Mouse (Mus musculus) gonadal fat pad, adult 2 months (tissue): ENCODE measurements at regions not wholly inside any gene's neighbourhood (a gene's known extent, or its start where the extent isn't known, plus 50 kb on each side); places are given as distances from the start of the nearest gene placed in this dataset.

ENCODE experiments used
- DNase-seq: peaks from one replicate; pipeline ENCODE4 v3.0.0-alpha.2; 2012; ENCODE audit warnings: low read depth

DNA sequence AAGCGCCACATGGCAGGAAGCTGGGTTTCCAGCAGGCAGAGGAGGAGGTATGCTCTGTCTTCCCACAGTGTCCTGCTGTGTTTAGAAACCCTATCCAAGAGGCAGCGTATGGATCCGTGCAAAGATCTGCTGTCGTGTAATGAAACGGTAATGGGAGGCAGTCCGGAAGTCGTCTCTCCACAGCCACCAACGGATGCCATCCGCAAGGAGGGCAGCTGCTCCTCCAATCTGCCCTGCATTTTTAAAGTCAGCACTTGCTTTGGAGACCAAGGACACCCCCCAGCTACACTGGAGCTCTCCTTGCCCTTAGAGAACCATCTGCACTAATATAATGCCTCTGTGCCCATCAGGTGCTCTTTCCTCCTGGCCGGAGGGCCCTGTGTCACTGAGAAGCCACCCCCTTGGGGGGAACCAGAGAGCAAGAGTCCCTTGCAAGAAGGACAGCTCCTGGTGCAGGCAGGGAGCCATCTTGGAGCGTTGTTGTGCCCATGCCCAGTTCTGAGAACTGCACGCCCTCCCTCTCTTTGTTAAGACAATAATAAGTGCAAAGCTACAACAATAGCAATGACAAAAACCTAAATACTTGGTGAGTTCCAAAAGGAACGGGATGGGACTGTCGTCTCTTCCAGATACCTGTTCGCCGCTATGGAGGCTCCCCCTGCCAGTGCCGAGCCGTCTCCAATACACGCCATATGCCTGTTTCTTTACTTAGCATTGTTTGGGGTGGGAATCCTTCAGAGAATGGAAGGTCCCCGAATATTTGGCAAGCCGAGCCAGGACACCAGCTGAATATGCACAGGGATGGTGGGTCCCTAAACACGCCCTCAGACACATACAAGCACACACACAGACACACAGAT lies 384.4 kb downstream of the Zfp536 start:
- no peak for DNase-seq

- DNase-seq, result no peak
Observed at GRCm38 (mm10) chr7:37389703-37390087, 383.7 kb downstream of the Zfp536 start.

DNA sequence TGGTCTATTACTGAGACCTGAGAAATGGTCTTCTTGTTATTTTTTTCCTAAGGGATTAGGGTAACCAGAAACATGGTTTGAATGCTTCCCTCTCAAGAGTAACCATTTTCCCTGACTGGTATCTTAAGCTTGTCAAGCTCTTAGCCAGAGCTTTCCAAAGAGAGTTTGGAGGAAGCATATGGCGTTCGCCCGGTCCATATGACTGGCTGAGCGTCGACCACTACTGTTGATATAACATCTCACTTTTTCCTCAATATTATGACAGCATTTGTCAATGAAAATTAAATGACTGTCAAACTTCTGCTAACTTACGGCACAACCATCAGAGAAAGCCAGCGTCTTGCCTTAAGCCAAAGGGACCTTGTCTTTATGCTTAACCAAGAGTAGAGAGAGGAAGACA lies 383.2 kb downstream of the Zfp536 start:
- no peak for DNase-seq

- DNase-seq, result no peak
Observed at GRCm38 (mm10) chr7:37392122-37392521, 381.3 kb downstream of the Zfp536 start.

DNA sequence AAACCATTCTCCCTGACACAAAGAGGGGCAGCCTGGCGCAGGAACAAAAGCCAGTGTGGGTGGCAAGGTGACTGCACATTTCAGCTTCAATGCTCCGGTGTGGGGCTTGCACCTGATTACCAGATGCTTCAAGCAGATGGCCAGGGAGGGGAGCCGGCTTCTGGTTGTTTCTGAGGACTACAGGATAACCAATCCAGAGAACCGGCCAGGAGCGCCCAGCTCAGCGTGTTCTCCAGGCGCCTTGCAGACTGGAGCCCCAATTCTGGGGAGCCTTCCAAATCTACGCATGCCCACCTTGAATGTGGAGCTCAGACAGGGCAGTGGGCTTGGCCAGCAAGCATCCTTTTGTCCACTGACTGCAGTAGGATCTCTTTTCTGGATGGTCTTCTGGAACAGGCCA lies 380.8 kb downstream of the Zfp536 start:
- no peak for DNase-seq

DNA sequence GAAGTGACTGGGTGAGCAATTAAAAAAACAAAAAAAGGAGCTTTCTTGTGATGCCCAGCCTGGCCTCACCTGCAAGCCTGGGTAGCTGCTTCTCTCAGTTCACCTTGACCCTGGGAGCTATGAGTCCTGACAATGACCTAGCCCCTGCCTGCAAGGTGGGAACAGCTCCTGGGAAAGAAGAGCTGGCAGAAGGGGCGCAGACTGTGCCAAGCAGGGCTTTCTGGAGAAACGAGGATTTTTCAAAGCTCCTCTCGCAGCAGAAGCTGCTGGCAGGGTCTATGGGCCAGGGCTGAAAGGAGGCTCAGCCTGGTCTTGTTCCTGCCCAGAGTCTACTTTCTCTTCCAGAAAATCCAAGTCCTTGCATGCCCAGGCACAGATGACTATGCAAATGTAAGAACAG lies 380.4 kb downstream of the Zfp536 start:
- DNase-seq, result no peak

GRCm38 (mm10) chr7:37394965-37395426 lies 378.4 kb downstream of the Zfp536 start:
- DNase-seq, result no peak

GRCm38 (mm10) chr7:37395881-37396513 lies 377.4 kb downstream of the Zfp536 start:
- no peak for DNase-seq

DNA sequence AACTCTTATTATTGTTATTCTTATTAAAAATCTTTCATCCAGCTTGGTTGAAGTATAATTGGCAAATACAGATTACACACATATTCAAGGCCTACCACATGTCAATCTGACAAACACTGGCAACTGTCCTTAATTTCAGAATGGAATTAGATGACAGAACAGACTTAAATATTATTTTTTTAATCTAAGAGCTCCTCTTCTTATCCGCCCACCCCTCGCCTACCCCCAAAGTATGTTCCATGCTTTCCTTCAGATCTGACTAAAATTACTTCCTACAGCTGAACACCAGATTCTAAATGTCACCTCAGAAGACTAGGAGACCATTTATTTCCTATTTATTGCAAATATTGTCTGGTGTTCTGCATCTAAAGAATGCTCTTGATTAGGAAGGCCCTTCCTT lies 370.0 kb downstream of the Zfp536 start:
- no peak for DNase-seq

DNA sequence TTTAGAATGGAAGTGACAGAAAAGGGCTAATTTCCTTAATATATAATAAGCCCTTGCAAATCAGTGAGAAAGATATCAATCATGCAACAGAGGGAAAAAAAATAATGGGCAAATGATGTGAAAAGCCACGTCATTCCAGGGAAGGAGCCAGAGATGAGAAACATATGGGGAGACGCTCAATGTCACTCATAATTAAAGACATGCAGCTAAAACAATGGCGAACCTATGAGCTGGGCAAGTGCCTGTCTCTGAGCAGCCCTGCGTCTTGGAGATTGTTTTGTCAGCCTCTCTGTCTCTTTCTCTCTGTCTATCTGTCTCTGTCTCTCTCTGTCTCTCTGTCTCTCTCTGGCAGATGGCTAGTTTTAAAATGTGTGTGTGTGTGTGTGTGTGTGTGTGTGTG lies 360.1 kb downstream of the Zfp536 start:
- DNase-seq, result no peak

GRCm38 (mm10) chr7:37421704-37422103 lies 351.7 kb downstream of the Zfp536 start:
- no peak for DNase-seq
